Mouse (Mus musculus) olfactory bulb, adult 2 months (tissue): ENCODE data around the gene Ttc28. TPM values are rescaled to one million over a fixed set of nuclear protein-coding genes. Genes with fewer than 3 reads are reported as not detected.

Source experiments
- H3K27ac ChIP-seq: fragments of 200-500 bp; 2 replicates; pipeline ENCODE4 v1.5.1; 2012; ENCODE audit warnings: low read depth, low read length; ENCODE audit not compliant: insufficient read depth
- H3K4me1 ChIP-seq: fragments of 200-500 bp; 2 replicates; pipeline ENCODE4 v1.6.1; 2012; ENCODE audit warnings: low read length; ENCODE audit not compliant: control insufficient read depth, insufficient read depth
- H3K4me3 ChIP-seq: fragments of 200-500 bp; 2 replicates; pipeline ENCODE4 v1.5.1; 2012; ENCODE audit warnings: mild to moderate bottlenecking, low read depth, low read length, moderate library complexity; ENCODE audit not compliant: insufficient read depth
- CTCF ChIP-seq: fragments of 200-500 bp; IDR thresholded peaks from 2 replicates; pipeline ENCODE4 v1.5.1; 2012; ENCODE audit warnings: low read depth, mild to moderate bottlenecking, low read length, moderate library complexity; ENCODE audit not compliant: insufficient read depth
- POLR2A ChIP-seq: fragments of 200-500 bp; IDR thresholded peaks from 2 replicates; pipeline ENCODE4 v1.6.1; 2012; ENCODE audit warnings: mild to moderate bottlenecking, low read depth, low read length, moderate library complexity; ENCODE audit not compliant: insufficient read depth
- WGBS: fragments of 180-500 bp; shearing (Covaris S2); methylation state at CpG from one replicate; pipeline ENCODE4 v1.1.7; 2018; 5-methylcytosine and 5-hydroxymethylcytosine counted together
- polyA plus RNA-seq: library from polyadenylated mRNA; stranded (reverse); fragments of >200 nt; gene quantifications from 2 replicates; pipeline ENCODE4 v1.2.4, GENCODE M21; 2012; ENCODE audit warnings: low replicate concordance; ENCODE audit not compliant: missing spikeins, insufficient read depth, insufficient read length

The Ttc28 gene
- polyA plus RNA-seq, 1 experiment, result not detected

- Histone ChIP-seq H3K27ac (no peak overlapping the region), H3K4me3 (no peak overlapping the region), H3K4me1 (peaks cover 36% of the 10 kb centered on the region)
- WGBS, result 58% methylated on average over 9 of the region's 9 CpGs
- TF ChIP-seq POLR2A (no peak), CTCF (no peak)
Observed at GRCm38 (mm10) chr5:111216166-111216565, 336.6 kb downstream of the Ttc28 start.

- peaks cover 39% of the 10 kb centered on the region for H3K4me1 ChIP-seq
- no peak overlapping the region for H3K27ac ChIP-seq
- H3K4me3 ChIP-seq, result no peak overlapping the region
- 66% methylated on average over 18 of the region's 18 CpGs for WGBS
- no peak for TF ChIP-seq CTCF
- TF ChIP-seq POLR2A, result no peak
Observed at GRCm38 (mm10) chr5:111217447-111218110, 338.0 kb downstream of the Ttc28 start.

GRCm38 (mm10) chr5:111218111-111218891 lies 338.7 kb downstream of the Ttc28 start:
- WGBS, result 74% methylated on average over 6 of the region's 6 CpGs
- no peak for TF ChIP-seq POLR2A
- no peak for TF ChIP-seq CTCF
- Histone ChIP-seq H3K4me1 (peaks cover 39% of the 10 kb centered on the region), H3K4me3 (no peak overlapping the region), H3K27ac (no peak overlapping the region)

- Histone ChIP-seq H3K27ac (no peak overlapping the region), H3K4me3 (no peak overlapping the region), H3K4me1 (peaks cover 37% of the 10 kb centered on the region)
- no peak for TF ChIP-seq CTCF
- no peak for TF ChIP-seq POLR2A
- 87% methylated on average over 5 of the region's 5 CpGs for WGBS
Observed at GRCm38 (mm10) chr5:111218998-111219397, 339.4 kb downstream of the Ttc28 start.

GRCm38 (mm10) chr5:111220679-111221380 lies 341.2 kb downstream of the Ttc28 start:
- Histone ChIP-seq H3K4me1 (peaks cover 27% of the 10 kb centered on the region), H3K27ac (peak overlapping the region; percentile 18; the same call in 1 of the 2 replicates), H3K4me3 (no peak overlapping the region)
- TF ChIP-seq CTCF (no peak), POLR2A (no peak)
- WGBS, result 54% methylated on average over 16 of the region's 16 CpGs

GRCm38 (mm10) chr5:111222820-111223219 lies 343.2 kb downstream of the Ttc28 start:
- Histone ChIP-seq H3K4me3 (no peak overlapping the region), H3K27ac (no peak overlapping the region), H3K4me1 (peaks cover 19% of the 10 kb centered on the region)
- WGBS, result 55% methylated on average over 11 of the region's 11 CpGs
- TF ChIP-seq POLR2A (no peak), CTCF (no peak)

GRCm38 (mm10) chr5:111225306-111225705 lies 345.7 kb downstream of the Ttc28 start:
- TF ChIP-seq CTCF (no peak), POLR2A (no peak)
- Histone ChIP-seq H3K4me3 (no peak overlapping the region), H3K4me1 (peaks cover 35% of the 10 kb centered on the region), H3K27ac (no peak overlapping the region)
- WGBS, result 94% methylated on average over 11 of the region's 11 CpGs

GRCm38 (mm10) chr5:111226486-111226885 lies 346.9 kb downstream of the Ttc28 start:
- Histone ChIP-seq H3K4me3 (no peak overlapping the region), H3K4me1 (peaks cover 26% of the 10 kb centered on the region), H3K27ac (no peak overlapping the region)
- TF ChIP-seq CTCF (no peak), POLR2A (no peak)
- WGBS, result 92% methylated on average over 10 of the region's 10 CpGs
